8 mouse cellular contexts compared by ENCODE assay signal in genomic region chr6:100287334-100288015, GRCm38 (mm10). TPM values are rescaled to one million over a fixed set of nuclear protein-coding genes. Genes with fewer than 3 reads are reported as not detected.
DNase-seq lines count a peak whose midpoint lies in the region; ATAC-seq and TF ChIP-seq lines count a peak whose summit lies in the region.

Rybp (minus strand) TSS chr6:100287485.

- no peak for TF ChIP-seq CTCF in CH12.LX (conservative IDR thresholded peaks at IDR 0.05 in 1 of 2, IDR thresholded peaks at IDR 0.05 in 1 of 2; ENCODE audit: low read depth in 2 of 2, low read length in 2 of 2)

- peaks cover 20% of the 10 kb centered on the region for H3K79me2 ChIP-seq in CH12.LX (replicated peaks; ENCODE audit: control insufficient read depth, extremely low read depth, insufficient read depth, poor library complexity, severe bottlenecking)

- peak; percentile 96 for ATAC-seq in forebrain, embryonic 11.5 days (replicated peaks; ENCODE audit: low FRiP score)
- peak; percentile 93 for ATAC-seq in heart, embryonic 15.5 days (replicated peaks; ENCODE audit: insufficient number of reproducible peaks, insufficient read depth, low FRiP score, low read depth)
- ATAC-seq in liver, embryonic 13.5 days (ENCODE audit: low read depth): peak; percentile 87
- ATAC-seq in stomach, embryonic 14.5 days (ENCODE audit: insufficient number of reproducible peaks, insufficient read depth, low FRiP score, low read depth): peak; percentile 96

- H3K27ac ChIP-seq in CH12.LX (ENCODE audit: insufficient read depth, low read depth): peak within 1 kb of the TSS; percentile 29; the same call in 1 of the 2 replicates
- H3K27ac ChIP-seq in forebrain, embryonic 11.5 days (ENCODE audit: low read depth, low read length): peak within 1 kb of the TSS; percentile 91
- peak within 1 kb of the TSS; percentile 97 for H3K27ac ChIP-seq in heart, embryonic 15.5 days
- peak within 1 kb of the TSS; percentile 93 for H3K27ac ChIP-seq in liver, embryonic 13.5 days
- peak within 1 kb of the TSS; percentile 95 for H3K27ac ChIP-seq in stomach, embryonic 14.5 days (ENCODE audit: low read length)

- peaks cover 0 to 24% of the 10 kb centered on the region in 2 experiments; a peak in 2 of 4 replicates for H3K4me1 ChIP-seq in CH12.LX (ENCODE audit: control insufficient read depth in 1 of 2, insufficient read depth in 2 of 2)
- peaks cover 8% of the 10 kb centered on the region; the same call in 1 of the 2 replicates for H3K4me1 ChIP-seq in forebrain, embryonic 11.5 days (replicated peaks; ENCODE audit: control insufficient read depth, insufficient read depth, low read length)
- H3K4me1 ChIP-seq in heart, embryonic 15.5 days (replicated peaks): peaks cover 32% of the 10 kb centered on the region
- H3K4me1 ChIP-seq in liver, embryonic 13.5 days (replicated peaks): peaks cover 42% of the 10 kb centered on the region
- peaks cover 16% of the 10 kb centered on the region; the same call in 1 of the 2 replicates for H3K4me1 ChIP-seq in stomach, embryonic 14.5 days (ENCODE audit: control insufficient read depth, insufficient read depth, low read length)

- dilution Hi-C loops in CH12.LX (cut with MboI; ENCODE audit: extremely low pct_ligation_motif_present, extremely low pct_unique_long_range_greater_than_20kb, low sequenced_read_pairs): no loop called here

- peaks cover 0 to 11% of the 10 kb centered on the region in 2 experiments for H3K36me3 ChIP-seq in CH12.LX (replicated peaks in 1 of 2; ENCODE audit: control insufficient read depth in 1 of 2, insufficient read depth in 1 of 2, low read length in 1 of 2)
- H3K36me3 ChIP-seq in forebrain, embryonic 11.5 days (ENCODE audit: control insufficient read depth, insufficient read depth, low read length): no peaks in the 10 kb centered on the region
- no peaks in the 10 kb centered on the region for H3K36me3 ChIP-seq in heart, embryonic 15.5 days
- H3K36me3 ChIP-seq in liver, embryonic 13.5 days: peaks cover 3% of the 10 kb centered on the region; the same call in 1 of the 2 replicates
- H3K36me3 ChIP-seq in stomach, embryonic 14.5 days (ENCODE audit: control insufficient read depth, insufficient read depth, low read length): no peaks in the 10 kb centered on the region

- DNase-seq in CH12.LX (ENCODE audit: extremely low read depth): peak; percentile 84
- DNase-seq in c-Kit-positive CD71-positive TER-119-negative erythroid progenitor cells, embryonic 14.5 days (ENCODE audit: low read depth): peak; percentile 67
- DNase-seq in forebrain, embryonic 11.5 days (ENCODE audit: low spot score): peak; percentile 98
- DNase-seq in kidney, postnatal 25 days: peak; percentile 94 to 97
- peak; percentile 89 for DNase-seq in liver, embryonic 13.5 days
- peak; percentile 84 to 90 for DNase-seq in natural killer cell, adult 2 months (ENCODE audit: low spot score in 2 of 2)

- H3K27me3 ChIP-seq in CH12.LX (replicated peaks): peaks cover 18% of the 10 kb centered on the region
- peaks cover 14% of the 10 kb centered on the region; the same call in 1 of the 2 replicates for H3K27me3 ChIP-seq in forebrain, embryonic 11.5 days (ENCODE audit: control insufficient read depth, insufficient read depth, low read length)
- H3K27me3 ChIP-seq in heart, embryonic 15.5 days: peaks cover 13% of the 10 kb centered on the region
- 0 out of 2 replicates have a peak, but pooled peaks cover 4% of the 10 kb centered on the region for H3K27me3 ChIP-seq in liver, embryonic 13.5 days
- no peaks in the 10 kb centered on the region for H3K27me3 ChIP-seq in stomach, embryonic 14.5 days (ENCODE audit: control insufficient read depth, insufficient read depth, low read length)

- 0% methylated on average over 53 of the region's 112 CpGs for WGBS in forebrain, embryonic 11.5 days
- WGBS in heart, embryonic 15.5 days: under 1% methylated on average over 82 of the region's 112 CpGs
- under 1% methylated on average over 87 of the region's 112 CpGs for whole genome bisulfite sequencing in liver, embryonic 13.5 days (ENCODE audit: insufficient replicate concordance)
- under 1% methylated on average over 64 of the region's 112 CpGs for WGBS in stomach, embryonic 14.5 days

- in situ Hi-C loops in CH12.LX (cut with MboI; ENCODE audit: low pct_ligation_motif_present, low pct_unique_long_range_greater_than_20kb, low sequenced_read_pairs): no loop called here

- H3K4me3 ChIP-seq in CH12.LX (replicated peaks in 1 of 3; ENCODE audit: low read depth in 2 of 3, low read length in 2 of 3, poor library complexity in 1 of 3): peak within 1 kb of the TSS; percentile 60 to 75 (median 70)
- H3K4me3 ChIP-seq in forebrain, embryonic 11.5 days (ENCODE audit: low read depth, low read length): peak within 1 kb of the TSS; percentile 77
- H3K4me3 ChIP-seq in heart, embryonic 15.5 days: peak within 1 kb of the TSS; percentile 83
- peak within 1 kb of the TSS; percentile 81 for H3K4me3 ChIP-seq in liver, embryonic 13.5 days (replicated peaks)
- peak within 1 kb of the TSS; percentile 67 for H3K4me3 ChIP-seq in stomach, embryonic 14.5 days (ENCODE audit: low read depth, low read length)

- H3K9ac ChIP-seq in CH12.LX (ENCODE audit: insufficient read depth, low read depth): peak within 1 kb of the TSS; percentile 72
- H3K9ac ChIP-seq in forebrain, embryonic 11.5 days (ENCODE audit: low read length): peak within 1 kb of the TSS; percentile 91
- peak within 1 kb of the TSS; percentile 89 for H3K9ac ChIP-seq in heart, embryonic 15.5 days
- H3K9ac ChIP-seq in liver, embryonic 13.5 days: peak within 1 kb of the TSS; percentile 88
- H3K9ac ChIP-seq in stomach, embryonic 14.5 days (replicated peaks; ENCODE audit: low read depth, low read length): peak within 1 kb of the TSS; percentile 89

- no peaks in the 10 kb centered on the region for H3K9me3 ChIP-seq in CH12.LX (replicated peaks; ENCODE audit: low read length)
- no peaks in the 10 kb centered on the region for H3K9me3 ChIP-seq in forebrain, embryonic 11.5 days (ENCODE audit: control insufficient read depth, low read length)
- H3K9me3 ChIP-seq in heart, embryonic 15.5 days (replicated peaks): no peaks in the 10 kb centered on the region
- no peaks in the 10 kb centered on the region for H3K9me3 ChIP-seq in liver, embryonic 13.5 days (replicated peaks)
- no peaks in the 10 kb centered on the region for H3K9me3 ChIP-seq in stomach, embryonic 14.5 days (ENCODE audit: control insufficient read depth, low read depth, low read length)

- H3K4me2 ChIP-seq in CH12.LX (ENCODE audit: insufficient read depth, low read depth, poor library complexity, severe bottlenecking): peak within 1 kb of the TSS; percentile 90
- H3K4me2 ChIP-seq in forebrain, embryonic 11.5 days (ENCODE audit: low read depth, low read length, severe bottlenecking): peak within 1 kb of the TSS; percentile 96
- H3K4me2 ChIP-seq in heart, embryonic 15.5 days: peak within 1 kb of the TSS; percentile 96
- peak within 1 kb of the TSS; percentile 100 for H3K4me2 ChIP-seq in liver, embryonic 13.5 days
- H3K4me2 ChIP-seq in stomach, embryonic 14.5 days (replicated peaks; ENCODE audit: low read depth, low read length): peak within 1 kb of the TSS; percentile 94

- peak; percentile 61; the same call in 1 of the 2 replicates for TF ChIP-seq POLR2A in CH12.LX (IDR thresholded peaks at IDR 0.05; ENCODE audit: low read depth, low read length)

- TF ChIP-seq EP300 in CH12.LX (IDR thresholded peaks at IDR 0.05; ENCODE audit: low read length): no peak

- no peak for TF ChIP-seq RAD21 in CH12.LX (IDR thresholded peaks at IDR 0.05; ENCODE audit: low read depth, low read length)

TF ChIP-seq in CH12.LX, 34 proteins besides CTCF, POLR2A, EP300 and RAD21:
- TF ChIP-seq TCF12 (IDR thresholded peaks at IDR 0.05; ENCODE audit: low read depth, low read length) (peak; percentile 60), IRF4 (IDR thresholded peaks at IDR 0.05; ENCODE audit: low read depth, low read length) (no peak), BHLHE40 (IDR thresholded peaks at IDR 0.05; ENCODE audit: low read depth, low read length) (peak; percentile 69), MAX (IDR thresholded peaks at IDR 0.05; ENCODE audit: low read length) (peak; percentile 76), NELFE (IDR thresholded peaks at IDR 0.05; ENCODE audit: low read depth, low read length) (0 out of 2 replicates have a peak, but pooled peaks have one; percentile 35), RCOR1 (conservative IDR thresholded peaks at IDR 0.05; ENCODE audit: low read depth, low read length) (no peak), GABPA (IDR thresholded peaks at IDR 0.05; ENCODE audit: insufficient replicate concordance, low read depth, low read length) (no peak), POLR2AphosphoS2 (IDR thresholded peaks at IDR 0.05; ENCODE audit: low read depth, low read length) (no peak), MAZ (IDR thresholded peaks at IDR 0.05; ENCODE audit: low read depth, low read length) (no peak)

RNA-seq across cellular contexts. Expression of gene Rybp, which starts in this region (rescaled TPM):
- total RNA-seq in CH12.LX (2012; rRNA removed) (9.1 and 9.2 TPM in 2 replicates), CH12.LX (2014; rRNA removed) (21.8 and 23.6 TPM in 2 replicates)
- 27.1 and 27.4 TPM in 2 replicates for polyA plus RNA-seq in CH12.LX (2012; ENCODE audit: insufficient read length, low read depth)
- 11.3 and 11.4 TPM in 2 replicates for polyA plus RNA-seq in forebrain, embryonic 11.5 days (2014; fragmentation: Nextera tagmentation; extraction: Ambion mirVana)
- 9.5 and 11.0 TPM in 2 replicates for polyA plus RNA-seq in heart, embryonic 15.5 days (2015; fragmentation: Nextera tagmentation; extraction: Ambion mirVana)
- 4.9 and 7.2 TPM in 2 replicates for polyA plus RNA-seq in liver, embryonic 13.5 days (2015; fragmentation: Nextera tagmentation; extraction: Ambion mirVana)
- polyA plus RNA-seq in stomach, embryonic 14.5 days (2014; fragmentation: Nextera tagmentation; extraction: Ambion mirVana): 12.6 and 13.7 TPM in 2 replicates

Comparison
In these comparisons a context has a peak if more than half of its experiments do, and no peak if none do; other contexts are left out.
1. Peak in every context shown above with its lines: DNase-seq, ATAC-seq, H3K4me3 ChIP-seq and H3K27ac ChIP-seq.
2. H3K27ac ChIP-seq: peak in every context shown above with its lines; median percentile 97 in heart, embryonic 15.5 days; 95 in stomach, embryonic 14.5 days; 93 in liver, embryonic 13.5 days; 91 in forebrain, embryonic 11.5 days; 29 in CH12.LX.